Mouse (Mus musculus): ENCODE results near the gene 4930469K13Rik. TPM values are rescaled to one million over a fixed set of nuclear protein-coding genes. Genes with fewer than 3 reads are reported as not detected.

The 4930469K13Rik gene
- total and polyA plus RNA-seq, 3 experiments = 0.23 to 0.29 TPM; not detected in 1

DNA sequence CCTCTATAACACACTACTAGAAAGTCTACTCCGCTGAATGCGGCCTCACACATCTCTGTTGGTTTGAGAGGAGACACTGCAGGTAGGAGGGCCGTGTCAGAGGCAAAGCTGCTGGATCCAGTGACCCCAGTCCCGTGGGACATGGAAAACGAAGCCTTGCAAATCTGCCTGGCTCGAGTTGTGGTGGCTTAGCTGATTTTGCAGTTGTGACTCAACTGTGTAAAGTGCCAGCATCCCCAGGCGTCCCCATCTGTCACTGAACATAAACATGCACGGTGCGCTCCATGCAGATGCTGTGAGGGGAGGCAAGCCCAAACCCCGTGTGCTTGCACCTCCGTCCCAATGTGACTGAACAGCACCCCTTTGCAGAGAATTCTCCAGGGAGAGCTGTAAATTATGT, 168.9 kb downstream of the 4930469K13Rik start:
- Histone ChIP-seq H3K4me3 (ENCODE audit: control insufficient read depth in 1 of 2, insufficient read depth in 1 of 2, low read depth in 2 of 2, low read length in 2 of 2) (no peak overlapping the region), H3K79me2 (ENCODE audit: control insufficient read depth, insufficient read depth, low read length, poor library complexity) (no peaks in the 10 kb centered on the region), H3K9ac (ENCODE audit: control insufficient read depth, low read depth, low read length, poor library complexity, severe bottlenecking) (no peak overlapping the region), H3K27ac (ENCODE audit: control insufficient read depth, low read depth, low read length) (no peak overlapping the region), H3K9me3 (replicated peaks; ENCODE audit: insufficient read depth, low read length) (no peaks in the 10 kb centered on the region), H3K27me3 (ENCODE audit: control insufficient read depth in 1 of 2, insufficient read depth in 2 of 2, low read length in 2 of 2) (no peaks in the 10 kb centered on the region), H3K36me3 (ENCODE audit: control insufficient read depth in 1 of 2, insufficient read depth in 2 of 2, low read length in 2 of 2) (peaks cover 0 to 34% of the 10 kb centered on the region in 2 experiments; a peak in 2 of 4 replicates), H3K4me1 (ENCODE audit: control insufficient read depth in 1 of 2, insufficient read depth in 2 of 2, low read length in 2 of 2) (peaks cover 31 to 45% of the 10 kb centered on the region in 2 experiments)
- DNase-seq (ENCODE audit: low read depth, low spot score) = no peak
- TF ChIP-seq TBP (IDR thresholded peaks at IDR 0.05; ENCODE audit: low read depth, low read length) = no peak
- TF ChIP-seq MAZ (IDR thresholded peaks at IDR 0.05; ENCODE audit: low read depth, low read length) = no peak
- TF ChIP-seq SMC3 (IDR thresholded peaks at IDR 0.05; ENCODE audit: low read depth, low read length) = no peak
- TF ChIP-seq POLR2AphosphoS2 (IDR thresholded peaks at IDR 0.05; ENCODE audit: low read length) = no peak
- TF ChIP-seq ELF1 (IDR thresholded peaks at IDR 0.05; ENCODE audit: low read depth, low read length) = no peak
- TF ChIP-seq TCF12 (IDR thresholded peaks at IDR 0.05; ENCODE audit: low read depth, low read length) = no peak
- TF ChIP-seq RAD21 (IDR thresholded peaks at IDR 0.05; ENCODE audit: low read depth, low read length) = no peak
- no peak for TF ChIP-seq CTCF (IDR thresholded peaks at IDR 0.05 in 2 of 3, conservative IDR thresholded peaks at IDR 0.05 in 1 of 3; ENCODE audit: control insufficient read depth in 1 of 3, insufficient read depth in 1 of 3, low read depth in 2 of 3, low read length in 3 of 3, poor library complexity in 1 of 3, severe bottlenecking in 1 of 3)
- no peak for TF ChIP-seq USF1 (IDR thresholded peaks at IDR 0.05; ENCODE audit: low read depth, low read length)
- TF ChIP-seq GABPA (IDR thresholded peaks at IDR 0.05; ENCODE audit: low read depth, low read length) = no peak
- TF ChIP-seq NELFE (IDR thresholded peaks at IDR 0.05; ENCODE audit: low read depth, low read length) = no peak
- no peak for TF ChIP-seq CHD2 (IDR thresholded peaks at IDR 0.05; ENCODE audit: low read length)
- no peak for TF ChIP-seq MXI1 (IDR thresholded peaks at IDR 0.05; ENCODE audit: low read depth, low read length)
- no peak for TF ChIP-seq MAFK (IDR thresholded peaks at IDR 0.05; ENCODE audit: borderline replicate concordance, low read depth, low read length)
- TF ChIP-seq ZMIZ1 (IDR thresholded peaks at IDR 0.05; ENCODE audit: low read depth, low read length) = no peak

DNA sequence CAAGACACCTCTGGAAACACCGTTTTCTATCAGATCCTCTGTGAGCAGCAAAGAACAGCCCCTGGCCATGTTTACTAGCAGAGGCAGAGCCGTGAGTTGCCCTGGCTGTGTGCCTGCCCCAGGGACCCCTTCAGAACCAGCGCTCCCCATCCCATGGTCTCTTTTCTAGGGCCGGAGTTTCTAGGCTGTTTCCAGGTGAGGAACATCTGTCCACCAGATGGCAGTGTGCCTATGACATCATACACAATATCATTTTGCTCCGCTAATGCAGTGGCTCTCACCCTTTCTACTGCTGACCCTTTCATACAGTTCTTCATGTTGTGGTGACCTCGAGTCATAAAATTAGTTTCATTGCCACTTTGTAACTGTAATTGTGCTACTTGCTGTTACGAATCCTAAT, 169.7 kb downstream of the 4930469K13Rik start:
- peak; percentile 74 for DNase-seq (ENCODE audit: low read depth, low spot score)
- TF ChIP-seq MEF2A (IDR thresholded peaks at IDR 0.05; ENCODE audit: extremely low read depth, insufficient replicate concordance, low read depth, low read length, poor library complexity, severe bottlenecking) = no peak
- no peak for TF ChIP-seq BHLHE40 (IDR thresholded peaks at IDR 0.05; ENCODE audit: borderline replicate concordance, low read depth, low read length)
- no peak for TF ChIP-seq ZMIZ1 (IDR thresholded peaks at IDR 0.05; ENCODE audit: low read depth, low read length)
- TF ChIP-seq RAD21 (IDR thresholded peaks at IDR 0.05; ENCODE audit: low read depth, low read length) = peak; percentile 74
- no peak for TF ChIP-seq GATA1 (IDR thresholded peaks at IDR 0.05; ENCODE audit: low read depth, low read length)
- no peak for TF ChIP-seq TAL1 (IDR thresholded peaks at IDR 0.05; ENCODE audit: low read length)
- TF ChIP-seq MXI1 (IDR thresholded peaks at IDR 0.05; ENCODE audit: low read depth, low read length) = peak; percentile 38; the same call in 1 of the 2 replicates
- TF ChIP-seq USF1 (IDR thresholded peaks at IDR 0.05; ENCODE audit: low read depth, low read length) = no peak
- no peak for TF ChIP-seq RCOR1 (IDR thresholded peaks at IDR 0.05; ENCODE audit: low read depth, low read length)
- TF ChIP-seq MAX (IDR thresholded peaks at IDR 0.05; ENCODE audit: low read length) = no peak
- peak; percentile 33; the same call in 1 of the 2 replicates for TF ChIP-seq SIN3A (IDR thresholded peaks at IDR 0.05; ENCODE audit: low read length)
- TF ChIP-seq CTCF (IDR thresholded peaks at IDR 0.05 in 2 of 3, conservative IDR thresholded peaks at IDR 0.05 in 1 of 3; ENCODE audit: control insufficient read depth in 1 of 3, insufficient read depth in 1 of 3, low read depth in 2 of 3, low read length in 3 of 3, poor library complexity in 1 of 3, severe bottlenecking in 1 of 3) = peak; percentile 64 to 88 (median 71)
- TF ChIP-seq MYB (IDR thresholded peaks at IDR 0.05; ENCODE audit: low read depth, low read length) = no peak
- no peak for TF ChIP-seq TBP (IDR thresholded peaks at IDR 0.05; ENCODE audit: low read depth, low read length)
- no peak for TF ChIP-seq HCFC1 (IDR thresholded peaks at IDR 0.05; ENCODE audit: low read depth, low read length)
- no peak for TF ChIP-seq NRF1 (IDR thresholded peaks at IDR 0.05; ENCODE audit: insufficient read depth, low read depth, low read length, poor library complexity, severe bottlenecking)
- TF ChIP-seq MAZ (IDR thresholded peaks at IDR 0.05; ENCODE audit: low read depth, low read length) = no peak
- TF ChIP-seq KAT2A (conservative IDR thresholded peaks at IDR 0.05; ENCODE audit: low read depth, low read length) = no peak
- TF ChIP-seq JUND (IDR thresholded peaks at IDR 0.05; ENCODE audit: low read depth, low read length) = 0 out of 2 replicates have a peak, but pooled peaks have one; percentile 48
- TF ChIP-seq POLR2AphosphoS2 (IDR thresholded peaks at IDR 0.05; ENCODE audit: low read length) = no peak
- TF ChIP-seq CHD2 (IDR thresholded peaks at IDR 0.05; ENCODE audit: low read length) = no peak
- no peak for TF ChIP-seq E2F4 (IDR thresholded peaks at IDR 0.05; ENCODE audit: borderline replicate concordance, low read depth, low read length)
- 0 out of 2 replicates have a peak, but pooled peaks have one; percentile 12 for TF ChIP-seq TCF12 (IDR thresholded peaks at IDR 0.05; ENCODE audit: low read depth, low read length)
- TF ChIP-seq POLR2AphosphoS5 (IDR thresholded peaks at IDR 0.05; ENCODE audit: borderline replicate concordance, low read depth, low read length) = no peak
- no peak for TF ChIP-seq GABPA (IDR thresholded peaks at IDR 0.05; ENCODE audit: low read depth, low read length)
- TF ChIP-seq POLR2A (IDR thresholded peaks at IDR 0.05; ENCODE audit: control insufficient read depth in 1 of 2, insufficient read depth in 1 of 2, low read depth in 1 of 2, low read length in 2 of 2, poor library complexity in 1 of 2) = no peak

More for the DNA sequence above, 169.7 kb downstream of the 4930469K13Rik start:
- Histone ChIP-seq H3K9ac (ENCODE audit: control insufficient read depth, low read depth, low read length, poor library complexity, severe bottlenecking) (no peak overlapping the region), H3K9me3 (replicated peaks; ENCODE audit: insufficient read depth, low read length) (no peaks in the 10 kb centered on the region), H3K4me3 (ENCODE audit: control insufficient read depth in 1 of 2, insufficient read depth in 1 of 2, low read depth in 2 of 2, low read length in 2 of 2) (no peak overlapping the region), H3K79me2 (ENCODE audit: control insufficient read depth, insufficient read depth, low read length, poor library complexity) (no peaks in the 10 kb centered on the region), H3K4me1 (ENCODE audit: control insufficient read depth in 1 of 2, insufficient read depth in 2 of 2, low read length in 2 of 2) (peaks cover 31 to 42% of the 10 kb centered on the region in 2 experiments), H3K36me3 (ENCODE audit: control insufficient read depth in 1 of 2, insufficient read depth in 2 of 2, low read length in 2 of 2) (peaks cover 0 to 34% of the 10 kb centered on the region in 2 experiments; a peak in 2 of 4 replicates), H3K27me3 (ENCODE audit: control insufficient read depth in 1 of 2, insufficient read depth in 2 of 2, low read length in 2 of 2) (no peaks in the 10 kb centered on the region), H3K27ac (ENCODE audit: control insufficient read depth, low read depth, low read length) (no peak overlapping the region)

Data from MEL (cell line).